Mouse (Mus musculus) 416B (cell line): Measurements from ENCODE around the gene Srgap2.

Experiments
- DNase-seq: peaks from one replicate; pipeline ENCODE4 v3.0.0; 2011; ENCODE audit warnings: low read depth

Gene Srgap2

DNA sequence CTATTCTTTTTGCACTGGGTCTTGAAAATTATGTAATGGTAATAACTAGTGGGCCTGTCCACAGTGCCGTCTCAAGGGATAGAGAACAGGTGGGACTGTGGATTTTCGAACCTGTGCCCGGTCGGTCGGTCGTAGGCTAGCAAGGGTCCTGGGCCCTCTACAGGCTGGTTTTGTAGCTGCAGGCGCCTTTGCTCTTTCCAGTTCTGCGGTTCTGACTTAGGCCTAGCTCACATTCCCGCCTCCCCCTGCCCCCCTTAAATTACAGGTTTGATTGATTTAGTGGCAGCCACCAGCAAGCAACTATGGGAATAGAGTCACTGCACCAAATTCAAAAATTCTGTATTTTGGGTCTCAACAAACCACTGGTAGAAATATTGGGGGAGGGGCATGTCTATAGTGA, 281.2 kb downstream of the Srgap2 start:
- peak; percentile 31 for DNase-seq

DNA sequence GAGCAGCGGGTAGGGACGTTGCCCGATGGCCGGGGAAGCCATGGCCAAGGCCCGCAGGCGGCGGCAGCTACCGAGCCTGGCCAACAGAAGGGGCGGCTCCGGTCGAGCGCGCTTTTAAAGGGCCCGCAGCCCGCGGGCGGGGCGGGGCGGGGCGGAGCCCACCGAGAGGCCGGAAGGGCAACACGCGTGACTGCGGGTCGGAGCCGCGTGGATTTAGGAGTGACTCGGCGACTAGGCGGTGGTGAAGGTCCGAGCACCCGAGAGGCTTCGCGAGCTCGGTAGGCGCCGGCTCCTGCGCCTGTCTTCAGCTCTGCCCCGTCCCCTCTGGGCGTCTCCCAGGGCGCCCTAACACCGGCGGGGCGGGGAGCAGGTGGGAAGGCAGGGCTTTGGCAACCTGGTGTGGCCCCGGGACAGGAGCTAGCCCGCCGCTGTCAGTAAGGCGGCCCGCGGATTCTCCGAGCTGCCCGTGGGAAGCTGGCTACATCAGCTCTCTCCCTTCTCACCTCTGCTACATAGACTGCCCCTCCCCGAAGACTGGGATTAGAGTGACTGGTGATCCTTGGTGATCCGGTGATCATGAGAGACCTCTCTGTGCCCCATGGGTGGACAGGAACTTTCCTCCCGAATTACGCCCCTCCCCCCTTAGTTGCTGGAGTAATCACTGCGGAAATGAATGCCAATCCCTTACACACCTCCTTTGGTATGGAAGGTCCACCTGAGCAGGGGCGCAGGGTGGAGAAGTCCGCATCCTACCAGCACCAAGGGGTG, 281.9 kb downstream of the Srgap2 start, which contains the start of gene Rassf5:
Gene Rassf5 (minus strand): TSS at position 170 of the 768 bp plus-strand sequence.
- no peak for DNase-seq

DNA sequence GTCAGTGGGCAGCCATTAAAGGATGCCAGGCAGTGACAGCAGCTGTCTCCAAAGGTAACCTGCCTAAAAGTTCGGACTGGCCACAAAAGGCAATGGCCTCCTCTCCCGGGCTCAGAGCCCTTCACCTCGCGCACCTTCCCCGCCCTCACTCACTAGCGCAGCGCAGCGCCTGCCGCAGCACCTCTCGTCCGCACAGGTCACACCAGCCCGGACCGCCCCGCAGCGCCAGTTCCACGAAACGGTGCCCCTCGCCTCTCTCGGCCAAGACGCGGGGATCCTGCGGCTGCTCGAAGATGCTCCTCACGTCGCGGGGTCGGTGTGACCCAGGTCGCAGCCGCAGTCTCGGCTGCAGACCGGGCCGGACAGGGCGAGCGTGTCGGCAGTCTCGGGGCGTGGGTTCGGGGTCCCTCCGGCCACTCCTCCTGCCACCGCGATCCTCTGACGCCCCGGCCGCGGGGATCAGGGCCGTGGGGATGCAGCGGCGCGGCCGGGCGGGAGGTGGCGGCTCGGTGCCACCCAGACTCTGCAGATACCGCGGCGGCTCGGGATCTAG, 282.5 kb downstream of the Srgap2 start:
- DNase-seq = no peak

DNA sequence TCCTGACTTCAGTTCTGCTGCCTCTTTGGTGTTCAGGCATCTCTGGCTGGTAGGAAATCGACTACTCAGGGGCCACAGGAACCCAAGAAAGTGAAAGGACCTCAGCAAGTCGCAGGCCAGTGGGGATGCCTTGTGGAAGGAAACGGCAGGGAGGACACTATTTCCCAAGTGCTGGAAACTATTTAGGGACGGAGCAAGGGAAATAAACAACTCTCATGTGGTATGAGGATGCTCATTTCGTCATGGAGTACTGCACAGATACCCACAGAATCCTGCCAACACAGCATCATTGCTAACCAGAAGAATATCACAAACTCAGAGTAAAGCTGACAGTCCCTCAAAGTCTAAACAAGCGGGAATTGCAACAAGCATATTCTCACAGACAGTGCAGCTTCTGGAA, 284.2 kb downstream of the Srgap2 start:
- no peak for DNase-seq

DNA sequence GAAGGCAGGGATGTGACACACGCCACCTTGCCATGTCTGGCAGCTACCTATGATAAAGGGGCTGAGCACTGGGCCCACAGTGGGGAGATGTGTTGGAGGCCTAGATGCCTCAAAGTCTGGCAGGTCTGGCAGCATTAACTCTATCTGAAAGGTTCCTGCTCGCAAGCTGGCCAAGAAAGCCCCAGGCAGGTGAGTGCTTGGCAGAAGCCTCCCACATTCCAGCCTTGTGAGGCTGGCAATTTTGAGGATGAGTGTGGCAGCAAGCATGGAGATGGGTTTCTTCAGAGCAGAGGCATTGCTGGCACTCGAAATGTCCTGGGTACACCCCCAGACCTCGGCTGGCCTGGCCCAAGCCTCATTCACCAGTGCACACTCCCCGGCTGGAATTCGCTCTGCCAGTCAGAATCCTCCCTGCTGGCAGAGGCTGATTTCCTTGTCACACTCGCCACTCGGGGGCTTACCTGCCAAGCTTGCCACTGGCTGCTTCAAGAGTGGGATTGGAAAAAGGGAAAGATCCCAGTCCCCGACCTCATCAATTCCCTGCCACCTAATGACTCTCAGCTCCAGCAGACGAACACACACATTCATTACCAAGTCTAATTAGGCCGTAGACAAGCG, 287.5 kb downstream of the Srgap2 start:
- DNase-seq = no peak

DNA sequence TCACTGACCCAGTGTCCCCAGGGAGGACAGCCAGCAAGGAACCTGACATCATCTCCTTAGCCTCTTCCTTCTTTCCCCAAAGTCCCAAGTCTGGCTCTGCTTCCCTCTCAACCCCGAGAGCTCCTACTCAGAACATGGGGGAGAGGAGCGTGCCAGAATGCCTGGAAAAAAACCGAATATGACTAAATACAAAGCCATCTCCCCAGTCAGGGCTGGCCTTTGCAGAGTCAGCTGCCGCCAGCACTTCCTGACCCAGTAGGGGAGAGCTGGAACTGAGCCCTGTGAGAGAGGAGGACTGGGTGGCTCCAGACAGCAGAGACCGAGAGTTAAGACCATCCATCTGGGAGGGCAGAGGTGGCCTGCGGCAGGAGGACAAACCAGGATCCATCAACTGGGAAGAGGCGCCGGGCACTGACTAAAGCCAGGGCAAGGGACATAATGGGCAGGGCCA, 288.2 kb downstream of the Srgap2 start:
- no peak for DNase-seq

DNA sequence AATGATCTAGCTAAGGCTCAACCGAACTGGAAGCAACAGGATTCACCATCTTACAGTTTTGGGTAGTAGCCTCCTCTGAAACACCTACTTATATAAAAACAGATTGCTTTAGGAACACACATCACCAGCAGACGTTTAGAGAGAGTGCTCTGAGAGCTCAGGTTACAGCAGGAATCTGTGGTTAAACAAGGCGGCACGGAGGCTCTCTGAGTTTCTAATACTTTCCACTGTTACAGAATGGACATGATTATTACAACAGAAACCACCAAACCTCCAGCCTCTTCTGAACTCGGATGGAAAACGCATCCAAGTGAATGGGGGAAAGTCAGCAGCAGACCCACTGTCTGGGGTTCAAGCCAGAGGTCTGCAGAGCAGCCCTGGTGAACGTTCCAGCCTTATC, 291.1 kb downstream of the Srgap2 start:
- peak; percentile 81 for DNase-seq
